Mouse (Mus musculus): ENCODE results near the gene Alkbh5.
A peak's percentile ranks its signal among the peaks of the same experiment; 100 is the strongest.

Alkbh5 gene

DNA sequence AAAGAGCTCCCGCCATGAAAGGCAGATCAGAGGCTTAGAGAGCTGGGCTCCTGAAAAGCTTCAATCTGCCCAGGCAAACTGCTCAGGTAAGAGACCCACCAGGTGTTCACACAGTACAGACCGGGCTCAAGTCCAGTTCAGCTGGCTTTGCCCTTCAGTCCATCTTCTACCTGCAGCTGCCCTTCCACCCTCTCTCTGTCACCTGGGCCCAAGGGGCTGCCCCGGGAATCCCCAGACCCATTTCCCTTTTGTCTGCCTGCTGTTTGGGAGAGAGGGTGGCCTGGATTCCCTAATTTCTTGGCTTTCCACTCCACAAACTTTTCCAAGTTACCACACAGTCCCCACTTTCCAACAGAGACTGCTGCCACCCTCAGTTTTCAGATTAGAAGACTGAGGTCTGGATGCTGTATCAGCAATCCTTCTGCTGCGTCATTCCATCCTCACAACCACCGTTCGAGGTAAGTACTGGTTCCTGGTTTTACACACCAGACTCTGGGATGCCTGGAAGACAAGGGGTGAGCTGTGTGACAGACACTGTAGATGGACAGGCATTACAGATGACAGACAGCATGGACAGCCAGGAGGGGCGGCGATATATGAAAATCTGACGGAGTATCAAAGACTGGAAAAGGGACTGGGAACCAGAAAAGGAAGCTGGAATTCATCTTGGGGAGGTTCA is at the start of gene Alkbh5:
TSS of gene Alkbh5 (plus strand) at position 202 of the 679 bp plus-strand sequence.
- DNase-seq (ENCODE audit: low spot score in 2 of 2): no peak

DNA sequence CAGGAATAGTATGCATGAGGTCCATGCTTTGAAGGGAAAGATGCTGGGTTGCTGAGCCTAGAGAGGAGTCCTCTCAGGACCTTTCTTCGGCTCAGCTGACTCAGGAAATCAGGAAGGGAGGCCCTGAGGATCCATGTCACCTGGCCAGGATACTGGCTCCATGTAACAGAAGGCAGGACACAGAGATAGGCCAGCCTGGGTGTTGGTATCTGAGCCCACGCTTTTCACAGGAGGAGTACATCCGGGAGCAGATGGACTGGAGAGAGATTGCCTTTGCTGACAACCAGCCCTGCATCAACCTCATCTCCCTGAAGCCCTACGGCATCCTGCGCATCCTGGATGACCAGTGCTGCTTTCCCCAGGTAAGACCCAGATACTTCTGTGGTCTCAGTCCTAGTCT is 43.5 kb upstream of the Alkbh5 start:
- no peak for DNase-seq (ENCODE audit: low spot score in 2 of 2)

DNA sequence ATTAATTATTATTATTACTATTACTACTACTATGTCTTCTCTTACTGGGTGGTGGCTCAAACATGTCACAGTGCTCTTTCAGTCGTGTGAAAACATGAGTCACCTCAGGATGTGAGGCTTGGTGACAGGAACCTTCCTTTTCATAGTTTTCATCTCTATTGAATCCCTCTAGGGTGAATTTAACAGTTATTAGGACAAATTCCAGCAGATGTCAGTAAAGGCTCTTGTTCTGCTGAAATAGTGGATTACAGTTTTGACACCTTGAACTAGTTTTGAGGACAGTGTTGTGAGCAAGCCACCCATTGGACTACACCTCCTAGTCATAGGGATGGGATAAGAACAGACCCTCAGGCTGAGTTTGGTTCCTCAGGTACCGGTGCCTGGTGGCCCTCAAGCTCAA is 40.5 kb upstream of the Alkbh5 start:
- no peak for DNase-seq (ENCODE audit: low spot score in 2 of 2)

DNA sequence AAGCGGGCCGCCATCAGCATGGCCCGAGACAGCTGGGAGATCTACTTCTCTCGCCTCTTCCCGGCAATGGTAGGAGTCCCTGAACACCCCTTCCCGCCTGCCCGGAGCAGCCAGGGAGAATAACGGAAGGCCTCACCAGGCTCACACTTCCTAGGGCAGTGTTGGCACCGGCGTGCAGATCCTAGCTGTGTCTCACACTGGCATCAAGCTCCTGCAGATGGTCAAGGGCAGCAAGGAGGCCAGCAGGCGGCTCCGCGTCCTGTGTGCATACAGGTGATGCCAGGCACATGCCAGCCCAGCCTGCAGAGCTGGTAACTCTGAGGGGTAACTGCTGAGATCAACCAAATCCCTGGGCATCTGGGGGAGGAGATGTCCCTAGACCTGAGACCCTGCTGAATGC is 28.9 kb upstream of the Alkbh5 start:
- no peak for DNase-seq (ENCODE audit: low spot score in 2 of 2)

DNA sequence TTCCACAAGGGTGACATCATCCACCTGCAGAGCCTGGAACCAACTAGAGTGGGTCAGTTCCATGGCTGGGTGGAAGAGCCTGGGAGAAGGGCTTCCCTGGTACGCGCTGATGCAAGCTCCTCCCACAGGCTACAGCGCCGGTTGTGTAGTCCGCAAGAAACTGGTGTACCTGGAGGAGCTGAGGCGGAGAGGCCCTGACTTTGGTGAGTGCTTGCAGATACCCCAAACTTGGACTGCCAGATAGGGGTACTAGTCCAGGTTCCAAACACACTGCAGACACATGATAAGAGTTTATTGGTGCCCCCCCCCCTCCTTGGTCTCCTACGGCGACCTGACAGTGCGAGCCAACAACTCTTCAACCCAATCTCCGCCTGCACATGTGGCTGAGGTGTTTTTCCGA is 27.2 kb upstream of the Alkbh5 start:
- no peak for DNase-seq (ENCODE audit: low spot score in 2 of 2)

DNA sequence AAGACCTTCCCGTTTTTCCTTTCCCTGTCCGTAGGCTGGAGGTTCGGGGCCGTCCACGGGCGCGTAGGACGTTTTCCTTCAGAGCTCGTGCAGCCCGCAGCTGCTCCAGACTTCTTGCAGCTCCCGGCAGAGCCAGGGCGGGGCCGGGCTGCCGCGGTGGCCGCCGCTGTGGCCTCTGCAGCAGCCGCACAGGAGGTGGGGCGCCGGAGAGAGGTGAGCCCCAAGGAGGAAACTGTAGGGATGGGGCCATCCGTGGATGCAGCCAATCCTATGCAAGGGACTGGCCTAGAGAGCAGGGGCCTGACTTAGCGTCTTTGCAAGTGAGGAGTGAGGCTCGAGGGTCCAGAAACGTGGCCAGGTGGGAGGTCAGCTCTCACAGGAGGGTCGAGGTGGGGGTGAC is 26.7 kb upstream of the Alkbh5 start:
- DNase-seq (ENCODE audit: low spot score in 2 of 2): no peak

DNA sequence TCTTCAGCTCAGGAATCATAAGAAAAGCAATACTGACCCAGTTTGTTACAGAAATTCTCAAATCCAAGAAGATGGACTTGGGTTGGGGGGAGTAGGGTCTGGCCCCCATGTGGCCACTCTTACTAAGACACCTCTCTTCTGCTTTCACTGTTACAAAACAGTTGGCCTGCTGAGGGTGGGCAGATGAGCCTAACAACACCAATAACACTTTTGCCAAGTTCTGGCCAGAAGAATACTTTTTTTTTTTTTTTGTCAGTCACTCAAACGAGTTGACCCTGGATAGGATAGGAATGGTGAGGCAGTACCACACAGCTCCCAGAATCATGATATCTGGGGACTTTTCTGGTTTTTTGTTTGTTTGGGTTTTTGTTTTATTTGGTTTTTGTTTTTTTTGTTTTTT is 24.3 kb upstream of the Alkbh5 start:
- DNase-seq (ENCODE audit: low spot score in 2 of 2): no peak

DNA sequence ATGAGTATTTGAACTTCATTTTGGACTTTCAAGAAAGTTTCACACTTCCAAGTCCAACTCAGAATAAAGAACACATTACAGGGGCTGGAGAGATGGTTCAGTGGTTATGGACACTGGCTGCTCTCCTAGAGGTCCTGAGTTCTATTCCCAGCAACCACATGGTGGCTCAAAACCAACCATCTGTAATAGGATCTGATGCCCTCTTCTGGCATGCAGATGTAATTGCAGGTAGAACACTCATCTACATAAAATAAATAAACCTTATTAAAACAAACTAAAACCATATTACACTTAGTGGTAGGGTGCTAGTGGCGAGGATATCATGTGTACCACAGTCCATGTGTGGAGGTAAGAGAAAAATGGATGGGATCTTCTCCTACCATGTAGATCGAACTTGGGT is 23.7 kb upstream of the Alkbh5 start:
- no peak for DNase-seq (ENCODE audit: low spot score in 2 of 2)

DNA sequence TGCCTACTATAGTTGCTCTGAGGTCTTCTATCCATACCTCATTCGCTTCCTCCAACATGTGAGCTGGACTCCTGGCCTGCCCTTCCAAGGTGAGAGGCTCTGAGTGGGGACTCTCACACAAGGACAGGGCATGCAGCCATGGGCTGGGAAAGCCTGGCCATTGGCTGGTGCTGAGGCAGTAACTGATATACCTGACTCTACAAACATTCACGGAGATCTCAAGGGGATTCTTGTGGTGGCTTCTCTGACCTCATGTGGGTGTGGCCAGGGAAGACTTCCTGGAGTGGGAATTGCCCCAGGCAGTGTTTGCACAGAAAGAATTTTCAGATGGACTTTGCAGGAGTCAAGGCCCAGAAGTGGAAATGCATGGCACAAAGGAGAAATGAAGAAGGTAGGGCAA is 21.2 kb upstream of the Alkbh5 start:
- DNase-seq (ENCODE audit: low spot score in 2 of 2): no peak

DNA sequence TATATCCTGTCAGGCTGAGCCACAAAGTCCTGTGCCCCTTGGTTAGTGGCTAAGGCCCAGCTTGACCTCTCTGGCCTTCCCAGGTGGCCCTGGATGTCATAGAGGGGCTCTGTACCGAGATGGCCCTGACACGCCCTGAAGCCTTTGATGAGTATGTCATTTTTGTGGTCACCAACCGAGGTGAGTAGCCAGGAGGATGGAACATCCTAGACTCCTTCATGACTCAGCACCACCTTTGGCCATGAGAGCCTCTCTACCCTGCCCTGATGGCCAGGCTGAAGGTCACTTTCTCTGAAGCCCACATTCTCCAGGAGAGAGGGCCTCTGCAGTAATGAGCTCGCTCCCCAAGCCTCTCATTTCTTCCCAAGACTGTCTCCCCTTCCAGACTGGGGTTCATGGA is 17.9 kb upstream of the Alkbh5 start:
- DNase-seq (ENCODE audit: low spot score in 2 of 2): no peak

DNA sequence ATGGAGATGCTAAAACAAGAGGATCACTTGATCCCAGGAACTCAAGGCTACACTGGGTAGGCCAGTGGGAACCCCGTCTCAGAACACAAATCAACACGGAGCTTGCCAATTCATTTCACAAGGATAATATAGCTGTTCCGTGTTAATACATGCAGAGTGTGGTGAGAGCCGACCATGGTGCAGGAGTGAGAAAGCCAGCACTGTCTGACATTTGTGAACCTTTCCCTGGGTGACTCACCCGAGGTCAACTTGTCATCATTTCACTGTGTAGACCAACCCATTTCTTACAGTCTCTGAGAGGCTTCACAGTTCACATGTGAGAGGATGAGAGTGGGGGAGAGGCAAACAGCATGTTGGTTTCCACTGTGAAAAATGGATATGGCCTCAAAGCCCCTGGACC is 14.2 kb upstream of the Alkbh5 start:
- no peak for DNase-seq (ENCODE audit: low spot score in 2 of 2)

DNA sequence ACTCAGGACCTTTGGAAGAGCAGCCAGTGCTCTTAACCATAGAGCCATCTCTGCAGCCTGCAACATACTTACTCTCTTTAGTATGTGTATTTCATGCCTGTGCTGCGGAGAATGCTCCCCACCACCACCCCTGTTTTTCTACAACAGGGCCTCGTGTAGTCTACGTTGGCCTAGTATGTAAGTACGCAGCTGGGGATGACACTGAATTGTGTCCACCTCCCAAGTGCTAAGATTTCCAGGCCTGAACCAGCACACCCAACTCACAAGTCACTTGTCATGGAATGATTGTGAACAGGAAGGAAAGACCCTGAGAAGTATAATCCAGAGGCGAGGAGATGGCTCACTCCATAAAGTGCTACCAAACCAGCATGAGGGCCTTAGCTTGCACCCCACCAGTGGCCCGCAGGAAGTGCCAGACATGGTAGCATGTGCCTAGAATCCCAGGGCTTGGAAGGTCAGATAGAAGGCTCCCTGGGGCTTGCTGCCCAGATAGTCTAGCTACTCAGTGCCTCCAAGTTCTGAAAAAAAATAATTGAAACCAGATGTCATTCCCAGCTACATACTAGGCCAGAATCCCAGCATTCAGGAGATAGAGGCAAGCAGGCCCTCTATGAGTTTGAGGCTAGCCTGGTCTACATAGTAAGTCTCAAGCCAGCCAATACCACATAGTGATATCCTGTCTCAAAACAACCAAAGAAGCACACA is 13.4 kb upstream of the Alkbh5 start:
- DNase-seq (ENCODE audit: low spot score in 2 of 2): no peak

DNA sequence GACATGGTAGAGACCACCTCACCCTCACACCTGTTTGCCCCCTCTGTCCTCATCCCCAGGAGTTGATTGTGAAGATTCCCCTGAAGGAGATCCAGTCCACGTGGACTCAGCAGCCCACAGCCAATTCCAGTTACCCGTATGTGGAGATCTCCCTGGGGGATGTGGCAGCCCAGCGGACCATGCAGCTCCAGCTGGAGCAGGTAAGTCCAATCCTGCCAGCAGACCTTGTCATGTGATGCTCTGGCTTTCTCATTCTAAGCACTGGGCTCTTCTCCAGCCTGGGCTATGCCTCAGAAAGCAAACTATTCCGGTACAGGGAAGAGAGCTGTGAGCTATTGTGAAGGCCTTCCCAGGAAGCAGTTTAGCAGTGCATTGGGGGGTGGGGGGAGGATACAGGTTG is 9.7 kb upstream of the Alkbh5 start:
- no peak for DNase-seq (ENCODE audit: low spot score in 2 of 2)

DNA sequence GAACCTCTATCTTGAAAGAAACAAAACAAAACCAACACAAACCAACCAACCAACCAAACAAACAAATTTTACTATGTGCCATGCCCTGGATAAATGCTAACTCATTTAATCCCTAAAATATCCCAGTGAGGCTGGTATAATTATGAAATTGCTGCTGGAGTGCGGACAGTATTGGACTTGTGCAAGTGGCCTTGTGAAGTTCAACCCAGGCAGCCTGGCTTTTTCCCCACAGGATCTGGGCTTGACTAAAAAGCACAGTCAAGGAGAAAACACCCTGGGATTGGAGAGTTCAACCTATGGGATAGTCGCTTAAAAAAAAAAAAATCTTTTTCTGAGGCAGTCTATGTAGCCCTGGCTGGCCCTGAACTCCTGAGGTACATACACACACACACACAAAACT is 505 bp upstream of the Alkbh5 start:
- no peak for DNase-seq (ENCODE audit: low spot score in 2 of 2)

DNA sequence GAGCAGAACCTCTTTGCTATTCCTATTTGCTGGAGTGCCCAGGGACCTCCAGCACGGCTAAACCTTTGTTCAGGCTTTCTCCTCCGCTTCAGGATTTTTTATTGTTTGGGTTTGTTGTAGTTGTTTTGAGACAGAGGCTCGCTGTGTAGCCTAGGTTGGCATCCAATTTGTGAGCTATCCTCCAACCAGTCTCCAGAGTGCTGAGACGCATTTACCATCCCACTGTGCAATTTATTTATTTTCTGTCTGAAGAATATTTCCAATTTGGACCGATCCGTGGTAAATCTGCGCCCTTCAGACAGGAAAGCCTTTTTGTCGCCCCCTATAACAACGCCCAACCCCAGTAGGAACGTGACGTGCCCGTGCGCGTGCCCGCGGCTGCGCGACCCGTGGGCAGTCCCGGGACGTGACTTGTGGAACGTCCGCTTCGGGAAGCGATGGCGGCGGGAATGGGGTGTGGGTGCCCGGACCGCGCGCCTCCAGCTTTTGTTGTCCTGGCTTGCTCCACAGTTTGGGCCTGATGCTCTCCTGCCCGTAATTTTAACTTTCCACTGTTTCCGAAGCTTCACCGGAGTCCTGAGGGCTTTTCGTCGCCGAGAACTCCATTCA is 782 bp downstream of the Alkbh5 start:
- peak in 1 of 2 experiments; percentile 79 for DNase-seq (ENCODE audit: low spot score in 2 of 2)

DNA sequence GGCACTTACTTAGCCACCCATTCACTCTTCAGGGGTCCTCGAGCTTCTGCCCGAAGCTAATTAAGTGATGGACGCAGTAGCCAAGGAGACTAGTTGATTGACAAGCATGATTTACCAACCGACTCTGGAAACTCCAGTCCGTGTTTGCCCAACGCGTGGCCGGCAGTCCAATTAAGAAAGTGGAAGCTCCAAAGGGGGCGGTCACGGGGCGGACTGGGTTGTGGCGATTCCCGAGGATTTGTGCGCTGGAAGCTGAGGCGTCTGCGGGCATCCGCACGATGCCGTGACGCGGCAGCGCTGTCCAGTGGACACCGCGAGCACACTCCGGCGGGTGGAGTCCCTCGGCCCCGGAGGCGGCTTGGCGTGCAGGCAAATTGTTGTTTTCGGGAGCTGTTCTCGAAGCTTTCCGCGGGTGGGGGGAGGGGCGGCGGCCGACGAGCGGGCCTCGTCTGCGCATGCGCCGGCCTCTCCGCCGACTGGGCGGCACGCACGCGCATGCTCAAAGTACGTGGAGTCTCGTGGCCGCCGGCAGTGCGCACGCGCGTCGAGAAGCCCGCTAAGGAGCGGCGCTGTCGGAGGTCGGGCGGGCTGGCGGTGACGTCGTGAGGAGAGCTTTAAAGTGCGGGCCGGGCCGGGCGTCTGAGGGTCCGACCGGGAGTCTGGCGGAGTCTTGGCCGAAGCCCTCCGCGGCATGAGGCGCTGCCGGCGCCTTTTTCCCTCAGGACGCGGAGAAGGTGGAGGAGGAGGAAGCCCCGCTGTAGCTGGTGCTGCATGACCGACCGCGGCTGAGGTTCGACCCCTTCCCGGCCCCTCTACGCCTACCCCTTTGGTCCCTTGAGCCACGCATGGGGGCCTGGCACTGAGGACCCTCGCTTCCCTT is 1.5 kb downstream of the Alkbh5 start:
- peak; percentile 90 to 93 for DNase-seq (ENCODE audit: low spot score in 2 of 2)

DNA sequence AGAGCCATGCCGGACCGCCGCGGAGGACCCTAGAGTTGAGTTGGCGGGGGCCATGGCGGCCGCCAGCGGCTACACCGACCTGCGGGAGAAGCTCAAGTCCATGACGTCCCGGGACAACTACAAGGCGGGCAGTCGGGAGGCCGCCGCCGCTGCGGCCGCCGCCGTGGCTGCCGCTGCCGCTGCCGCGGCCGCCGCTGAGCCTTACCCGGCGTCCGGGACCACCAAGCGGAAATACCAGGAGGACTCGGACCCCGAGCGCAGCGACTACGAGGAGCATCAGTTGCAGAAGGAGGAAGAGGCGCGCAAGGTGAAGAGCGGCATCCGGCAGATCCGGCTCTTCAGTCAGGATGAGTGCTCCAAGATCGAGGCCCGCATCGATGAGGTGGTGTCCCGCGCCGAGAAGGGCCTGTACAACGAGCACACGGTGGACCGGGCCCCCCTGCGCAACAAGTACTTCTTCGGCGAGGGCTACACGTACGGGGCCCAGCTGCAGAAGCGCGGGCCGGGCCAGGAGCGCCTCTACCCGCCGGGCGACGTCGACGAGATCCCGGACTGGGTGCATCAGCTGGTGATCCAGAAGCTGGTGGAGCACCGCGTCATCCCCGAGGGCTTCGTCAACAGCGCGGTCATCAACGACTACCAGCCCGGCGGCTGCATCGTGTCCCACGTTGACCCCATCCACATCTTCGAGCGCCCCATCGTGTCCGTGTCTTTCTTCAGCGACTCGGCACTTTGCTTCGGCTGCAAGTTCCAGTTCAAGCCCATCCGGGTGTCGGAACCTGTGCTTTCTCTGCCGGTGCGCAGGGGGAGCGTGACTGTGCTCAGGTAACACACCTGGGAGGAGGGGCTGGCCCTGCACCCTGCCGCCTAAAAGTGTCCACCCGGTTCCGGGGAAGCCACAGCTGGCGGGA is 2.4 kb downstream of the Alkbh5 start:
- DNase-seq (ENCODE audit: low spot score in 2 of 2): peak; percentile 28 to 31

DNA sequence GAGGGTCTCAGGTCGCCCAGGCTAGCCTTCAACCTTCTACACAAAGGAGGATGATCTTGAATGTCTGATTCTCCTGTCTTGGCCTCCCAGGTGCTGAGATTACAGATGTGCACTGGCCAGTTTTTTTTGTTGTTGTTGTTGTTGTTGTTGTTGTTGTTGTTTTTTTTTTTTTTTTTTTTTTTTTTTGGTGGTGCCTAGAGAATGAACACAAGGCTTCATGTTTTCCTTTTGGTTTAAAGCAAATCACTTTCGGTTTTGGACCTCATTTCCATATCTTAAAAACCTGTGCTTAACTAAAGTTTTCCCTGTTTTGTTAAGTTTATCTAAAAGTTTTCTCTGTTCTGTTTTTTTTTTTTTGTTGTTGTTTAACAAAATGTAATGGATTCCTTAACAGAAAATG is 3.4 kb downstream of the Alkbh5 start:
- DNase-seq (ENCODE audit: low spot score in 2 of 2): no peak

DNA sequence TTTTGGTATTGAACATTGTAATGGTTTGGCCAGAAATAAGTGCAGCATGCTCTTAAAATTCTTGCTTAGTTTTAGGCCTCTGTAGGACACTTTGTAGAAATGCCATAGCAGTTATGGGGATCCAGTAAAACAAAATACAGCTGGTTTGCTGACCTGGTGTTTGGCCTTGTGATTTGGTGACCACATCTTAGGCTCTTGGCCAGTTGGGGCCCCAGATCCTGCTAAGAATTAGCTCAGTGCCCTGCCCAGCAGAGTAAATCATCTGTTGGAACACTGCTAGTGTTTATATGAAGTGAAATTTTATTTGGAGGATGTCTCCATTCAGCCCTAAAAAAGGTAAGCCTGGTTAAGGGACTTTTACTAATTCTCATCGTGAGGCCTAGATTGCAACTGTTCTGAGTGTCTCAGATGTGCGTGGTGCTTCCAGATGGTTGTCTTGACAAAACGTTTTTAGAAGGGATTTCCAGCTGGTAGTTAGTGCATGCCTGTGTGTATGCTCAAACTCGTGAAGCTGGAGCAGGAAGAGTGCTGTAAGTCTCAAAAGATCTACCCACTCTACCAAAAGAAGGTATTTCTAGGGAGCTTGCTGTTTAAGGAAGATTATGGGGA is 3.9 kb downstream of the Alkbh5 start:
- no peak for DNase-seq (ENCODE audit: low spot score in 2 of 2)

DNA sequence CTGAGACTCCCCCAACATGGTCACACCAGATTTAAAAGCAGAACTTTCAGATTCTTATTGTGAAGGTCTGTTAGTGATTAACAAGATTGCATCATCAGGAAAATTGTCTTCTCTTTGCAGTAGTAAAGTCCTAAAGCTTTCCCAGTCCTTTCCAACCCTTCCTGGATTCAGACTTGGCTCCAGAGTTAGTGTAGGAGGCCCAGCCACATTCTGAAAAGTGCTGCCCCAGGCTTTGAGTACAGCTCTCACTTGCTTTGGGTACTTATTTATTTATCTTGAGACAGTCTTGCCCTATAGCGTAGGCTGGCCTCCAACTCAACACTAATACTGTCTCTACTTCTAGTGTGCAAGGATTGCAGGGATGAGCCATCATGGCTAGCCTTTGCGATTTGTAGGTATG is 4.6 kb downstream of the Alkbh5 start:
- no peak for DNase-seq (ENCODE audit: low spot score in 2 of 2)

DNA sequence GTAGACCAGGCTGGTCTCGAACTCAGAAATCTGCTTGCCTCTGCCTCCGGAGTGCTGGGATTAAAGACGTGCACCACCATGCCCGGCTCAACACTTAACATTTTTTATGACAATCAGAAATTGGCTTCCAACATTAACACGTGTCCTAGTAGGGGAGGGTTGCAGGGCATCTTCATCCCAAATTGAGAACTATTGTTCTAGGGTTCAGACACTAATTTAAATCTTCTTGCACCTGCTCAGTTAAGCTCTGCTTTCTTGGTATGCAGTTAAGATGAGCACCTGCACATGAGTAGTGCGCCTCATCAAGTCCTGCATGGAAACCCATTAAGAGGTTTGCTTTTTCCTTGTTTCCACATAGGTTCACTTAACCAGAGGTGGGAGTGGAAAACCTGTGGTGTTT is 5.7 kb downstream of the Alkbh5 start:
- no peak for DNase-seq (ENCODE audit: low spot score in 2 of 2)
